Mouse (Mus musculus) heart, postnatal 0 days (tissue): ENCODE data around the gene Fkbp5. TPM values are rescaled to one million over a fixed set of nuclear protein-coding genes. Genes with fewer than 3 reads are reported as not detected.

ENCODE experiments used
- ATAC-seq: fragments of 200-750 bp; cut with Nextera tagmentation; 2 replicates; pipeline ENCODE4 v1.8.0; 2017; ENCODE audit warnings: low read depth, moderate number of reproducible peaks, moderate library complexity; ENCODE audit not compliant: insufficient read depth
- DNase-seq: peaks from one replicate; pipeline ENCODE4 v3.0.0-alpha.2; 2016; ENCODE audit warnings: low spot score
- H3K27ac ChIP-seq: fragments of 300-500 bp; sonication (generic); 2 replicates; pipeline ENCODE4 v1.5.1; 2014; ENCODE audit warnings: low read depth, mild to moderate bottlenecking
- H3K27me3 ChIP-seq: fragments of 300-500 bp; sonication (generic); 2 replicates; pipeline ENCODE4 v1.6.1; 2014; ENCODE audit warnings: low read length, mixed read lengths; ENCODE audit not compliant: control insufficient read depth, insufficient read depth
- H3K36me3 ChIP-seq: fragments of 300-500 bp; sonication (generic); replicated peaks from 2 replicates; pipeline ENCODE4 v1.6.1; 2014; ENCODE audit warnings: low read length, mixed read lengths; ENCODE audit not compliant: control insufficient read depth, insufficient read depth
- H3K4me1 ChIP-seq: fragments of 300-500 bp; sonication (generic); 2 replicates; pipeline ENCODE4 v1.6.1; 2014; ENCODE audit warnings: antibody characterized with exemption; ENCODE audit not compliant: control insufficient read depth, insufficient read depth
- H3K4me2 ChIP-seq: fragments of 300-500 bp; sonication (generic); 2 replicates; pipeline ENCODE4 v1.6.1; 2014; ENCODE audit warnings: low read depth, mild to moderate bottlenecking, low read length, moderate library complexity
- H3K4me3 ChIP-seq: fragments of 300-500 bp; sonication (generic); 2 replicates; pipeline ENCODE4 v1.5.1; 2014; ENCODE audit warnings: low read depth, low read length
- H3K9ac ChIP-seq: fragments of 300-500 bp; sonication (generic); replicated peaks from 2 replicates; pipeline ENCODE4 v1.6.1; 2014; ENCODE audit warnings: low read depth, low read length, mixed read lengths
- H3K9me3 ChIP-seq: fragments of 300-500 bp; sonication (generic); replicated peaks from 2 replicates; pipeline ENCODE4 v1.6.1; 2016; ENCODE audit warnings: low read length; ENCODE audit not compliant: control insufficient read depth
- CTCF ChIP-seq: IDR thresholded peaks from 2 replicates; pipeline ENCODE4 v1.5.1; 2016; ENCODE audit warnings: antibody characterized with exemption, control low read depth, low read depth
- EP300 ChIP-seq: IDR thresholded peaks from 2 replicates; pipeline ENCODE4 v1.6.1; 2016; ENCODE audit warnings: antibody characterized with exemption, low read depth
- WGBS: fragments of 180-500 bp; shearing (Covaris S2); extraction: QIAGEN DNeasy Blood & Tissue Kit; methylation state at CpG from one replicate; pipeline ENCODE4 v1.1.7; 2014; 5-methylcytosine and 5-hydroxymethylcytosine counted together
- polyA plus RNA-seq: library from polyadenylated mRNA; unstranded; fragments of >200 nt; fragmentation: Nextera tagmentation; extraction: Ambion mirVana; gene quantifications from 2 replicates; pipeline ENCODE4 v1.2.1, GENCODE M21; 2015
- total RNA-seq: library from RNA; depleted of rRNA; stranded (reverse); fragments of >200 nt; gene quantifications from 2 replicates; pipeline ENCODE4 v1.2.3, GENCODE M21; 2014; ENCODE audit warnings: low replicate concordance

Gene Fkbp5
- total and polyA plus RNA-seq, 2 experiments from 2014 or later, result 8.3 to 19.4 TPM

- H3K9me3 ChIP-seq, result no peaks in the 10 kb centered on the region
- H3K4me3 ChIP-seq, result no peak overlapping the region
- H3K27ac ChIP-seq, result 0 out of 2 replicates have a peak overlapping the region, but pooled peaks have one; percentile 38
- WGBS, result 74% methylated on average over 7 of the region's 7 CpGs
- H3K4me1 ChIP-seq, result peaks cover 8% of the 10 kb centered on the region; the same call in 1 of the 2 replicates
- no peak overlapping the region for H3K9ac ChIP-seq
- no peak overlapping the region for H3K4me2 ChIP-seq
- peaks cover 15% of the 10 kb centered on the region for H3K36me3 ChIP-seq
- DNase-seq (no peak), ATAC-seq (no peak)
- TF ChIP-seq EP300 (no peak), CTCF (no peak)
- H3K27me3 ChIP-seq, result no peaks in the 10 kb centered on the region
Observed at GRCm38 (mm10) chr17:28431038-28431437, 86.3 kb downstream of the Fkbp5 start.

GRCm38 (mm10) chr17:28428474-28429258 is 88.7 kb downstream of the Fkbp5 start:
- Histone ChIP-seq H3K9me3 (no peaks in the 10 kb centered on the region), H3K27me3 (no peaks in the 10 kb centered on the region), H3K4me3 (no peak overlapping the region), H3K4me1 (peaks cover 21% of the 10 kb centered on the region), H3K36me3 (peaks cover 12% of the 10 kb centered on the region), H3K27ac (peak overlapping the region; percentile 47), H3K4me2 (no peak overlapping the region), H3K9ac (no peak overlapping the region)
- TF ChIP-seq CTCF, result no peak
- no peak for TF ChIP-seq EP300
- ATAC-seq (peak; percentile 50), DNase-seq (peak; percentile 48)
- 48% methylated on average over 15 of the region's 15 CpGs for WGBS

- Histone ChIP-seq H3K4me3 (no peak overlapping the region), H3K9me3 (no peaks in the 10 kb centered on the region), H3K4me2 (no peak overlapping the region), H3K9ac (no peak overlapping the region), H3K4me1 (peaks cover 21% of the 10 kb centered on the region), H3K36me3 (peaks cover 8% of the 10 kb centered on the region; the same call in 1 of the 2 replicates), H3K27ac (0 out of 2 replicates have a peak overlapping the region, but pooled peaks have one; percentile 58), H3K27me3 (no peaks in the 10 kb centered on the region)
- ATAC-seq, result no peak
- no peak for DNase-seq
- WGBS, result 79% methylated on average over 6 of the region's 6 CpGs
- no peak for TF ChIP-seq CTCF
- no peak for TF ChIP-seq EP300
Observed at GRCm38 (mm10) chr17:28427666-28428065, 89.7 kb downstream of the Fkbp5 start.

GRCm38 (mm10) chr17:28424373-28424772 is 93.0 kb downstream of the Fkbp5 start:
- H3K9ac ChIP-seq, result peak overlapping the region; percentile 18; the same call in 1 of the 2 replicates
- H3K4me2 ChIP-seq, result no peak overlapping the region
- H3K9me3 ChIP-seq, result no peaks in the 10 kb centered on the region
- peaks cover 8% of the 10 kb centered on the region; the same call in 1 of the 2 replicates for H3K36me3 ChIP-seq
- H3K4me1 ChIP-seq, result peaks cover 29% of the 10 kb centered on the region
- DNase-seq, result peak; percentile 78
- no peak overlapping the region for H3K4me3 ChIP-seq
- peak overlapping the region; percentile 78 for H3K27ac ChIP-seq
- WGBS, result 47% methylated on average over 6 of the region's 6 CpGs
- peak; percentile 71 for ATAC-seq
- no peaks in the 10 kb centered on the region for H3K27me3 ChIP-seq
- TF ChIP-seq EP300 (peak; percentile 98), CTCF (no peak)

GRCm38 (mm10) chr17:28421071-28421470 is 96.3 kb downstream of the Fkbp5 start:
- peak overlapping the region; percentile 26; the same call in 1 of the 2 replicates for H3K4me2 ChIP-seq
- 60% methylated on average over 5 of the region's 5 CpGs for WGBS
- H3K27ac ChIP-seq, result peak overlapping the region; percentile 98
- ATAC-seq (no peak), DNase-seq (peak; percentile 37)
- no peaks in the 10 kb centered on the region for H3K27me3 ChIP-seq
- H3K4me1 ChIP-seq, result peaks cover 29% of the 10 kb centered on the region
- H3K9ac ChIP-seq, result no peak overlapping the region; the same call in 1 of the 2 replicates
- no peaks in the 10 kb centered on the region for H3K9me3 ChIP-seq
- TF ChIP-seq EP300, result no peak
- no peak for TF ChIP-seq CTCF
- H3K4me3 ChIP-seq, result no peak overlapping the region
- H3K36me3 ChIP-seq, result no peaks in the 10 kb centered on the region; the same call in 1 of the 2 replicates
